Mouse (Mus musculus) erythroid progenitor cell, adult 5-6 weeks (primary cell): ENCODE data around the gene Clca3a2. TPM values are rescaled to one million over a fixed set of nuclear protein-coding genes. Genes with fewer than 3 reads are reported as not detected.
"Not testable (repeated sequence)": the region's sequence is repeated elsewhere in the genome, so short reads cannot be mapped to it uniquely, and the experiment has no call there.

ENCODE experiments used
- ATAC-seq: replicated peaks from 2 replicates; pipeline ENCODE4 v1.8.0; 2016; ENCODE audit warnings: moderate number of reproducible peaks, mild to moderate bottlenecking, moderate TSS enrichment, inconsistent platforms; ENCODE audit not compliant: poor library complexity, low FRiP score, severe bottlenecking
- total RNA-seq, 2 experiments: library from RNA; stranded (forward) in 1 of 2; stranded (reverse) in 1 of 2; fragments of 150-400 nt in 1 of 2; fragments of 186-747, 209-891 nt in 1 of 2; gene quantifications; 2 replicates each; pipeline versions ENCODE4 v1.2.3 to v1.2.4; 2015 to 2017; ENCODE audit warnings: low replicate concordance in 2 of 2

Gene Clca3a2
- total RNA-seq (2015; ENCODE audit: low replicate concordance) (not detected in 2 replicates), total RNA-seq (2017; ENCODE audit: low replicate concordance) (not detected in 2 replicates)

- ATAC-seq = peak; percentile 93
Observed at GRCm38 (mm10) chr3:144819219-144819618, at the start of gene Clca3a2. Gene Clca3a2, minus strand, starts transcription at chr3:144819494.

GRCm38 (mm10) chr3:144849584-144849983, 30.3 kb upstream of the Clca3a2 start:
- no peak for ATAC-seq

- ATAC-seq = peak; percentile 95
Observed at GRCm38 (mm10) chr3:144849014-144849556, 29.8 kb upstream of the Clca3a2 start, which contains the start of gene Clca3b. Gene Clca3b, minus strand, starts transcription at chr3:144849357.

- ATAC-seq = no peak
Observed at GRCm38 (mm10) chr3:144827257-144827656, 8.0 kb upstream of the Clca3a2 start.

GRCm38 (mm10) chr3:144825151-144825550, 5.9 kb upstream of the Clca3a2 start:
- ATAC-seq = peak; percentile 63; the same call in 1 of the 2 replicates

GRCm38 (mm10) chr3:144823331-144823730, 4.0 kb upstream of the Clca3a2 start:
- no peak for ATAC-seq

- ATAC-seq = no peak
Observed at GRCm38 (mm10) chr3:144820632-144821031, 1.3 kb upstream of the Clca3a2 start.

GRCm38 (mm10) chr3:144813336-144813735, 6.0 kb downstream of the Clca3a2 start:
- not testable (repeated sequence) for ATAC-seq

GRCm38 (mm10) chr3:144811821-144812220, 7.5 kb downstream of the Clca3a2 start:
- ATAC-seq = 0 out of 2 replicates have a peak, but pooled peaks have one; percentile 59

GRCm38 (mm10) chr3:144808153-144808925, 11.0 kb downstream of the Clca3a2 start:
- ATAC-seq = not testable (repeated sequence)

GRCm38 (mm10) chr3:144806626-144807025, 12.7 kb downstream of the Clca3a2 start:
- ATAC-seq = not testable (repeated sequence)

GRCm38 (mm10) chr3:144801861-144802260, 17.4 kb downstream of the Clca3a2 start:
- ATAC-seq = peak; percentile 78

GRCm38 (mm10) chr3:144785181-144786148, 33.8 kb downstream of the Clca3a2 start:
- peak; percentile 81 for ATAC-seq

GRCm38 (mm10) chr3:144765161-144765560, 54.1 kb downstream of the Clca3a2 start:
- no peak for ATAC-seq

- ATAC-seq = no peak
Observed at GRCm38 (mm10) chr3:144761454-144761853, 57.8 kb downstream of the Clca3a2 start.

- ATAC-seq = peak; percentile 91
Observed at GRCm38 (mm10) chr3:144760592-144761309, 58.5 kb downstream of the Clca3a2 start, which contains the start of gene Clca3a1. Gene Clca3a1, minus strand, starts transcription at chr3:144760977.

- ATAC-seq = no peak
Observed at GRCm38 (mm10) chr3:144759719-144760118, 59.6 kb downstream of the Clca3a2 start.

GRCm38 (mm10) chr3:144756103-144756502, 63.2 kb downstream of the Clca3a2 start:
- ATAC-seq = not testable (repeated sequence)

GRCm38 (mm10) chr3:144753120-144753519, 66.2 kb downstream of the Clca3a2 start:
- ATAC-seq = peak; percentile 84
